Mouse (Mus musculus) Patski (cell line): Measurements from ENCODE around the gene Aqp12. TPM values are rescaled to one million over a fixed set of nuclear protein-coding genes. Genes with fewer than 3 reads are reported as not detected.

Source experiments
- ATAC-seq: fragments of 100-300 bp; one replicate; pipeline ENCODE4 v1.8.0; 2021
- CTCF ChIA-PET: fragments of 350-600 bp; sonication (Branson Sonifier 250); formaldehyde crosslinking; loops from one replicate; lab custom pipeline; 2022; ENCODE audit warnings: inconsistent platforms; lab: Charles Lee
- POLR2A ChIA-PET: fragments of 350-600 bp; sonication (Branson Sonifier 250); formaldehyde crosslinking; loops from one replicate; lab custom pipeline; 2022; ENCODE audit warnings: antibody characterized with exemption, inconsistent platforms; lab: Charles Lee
- DNase-seq: peaks from one replicate; pipeline ENCODE4 v3.0.0-alpha.2; 2011; ENCODE audit warnings: low read depth, low spot score
- H3K27me3 ChIP-seq: fragments of 371-371 bp; one replicate; pipeline ENCODE4 v1.5.1; 2021
- CTCF ChIP-seq: fragments of 100-300 bp; IDR thresholded peaks from one replicate; pipeline ENCODE4 v1.5.1; 2021
- in situ Hi-C: fragments of 300-500 bp; cut with MboI; formaldehyde crosslinking; loops from 3 replicates; pipeline ENCODE4 v1.11.1; 2018; ENCODE audit warnings: low pct_unique_long_range_greater_than_20kb, mixed read lengths
- polyA plus RNA-seq: library from polyadenylated mRNA; unstranded; gene quantifications from one replicate; pipeline ENCODE4 v1.2.3, GENCODE M21; 2021

Aqp12 gene
- polyA plus RNA-seq, 1 experiment from 2014 or later = not detected

GRCm38 (mm10) chr1:93051124-93051833 lies 45.1 kb downstream of the Aqp12 start:
- DNase-seq (no peak), ATAC-seq (no peak)
- ChIA-PET POLR2A (interaction anchor here (1.0 kb wide), 1 partner anchor 9 kb away, joined by 3 read pairs; no protein-coding TSS in a partner anchor), CTCF (no interaction called here)
- H3K27me3 ChIP-seq = peaks cover 48% of the 10 kb centered on the region
- in situ Hi-C loops = no loop called here
- no peak for TF ChIP-seq CTCF

Other genes starting within 250 kb of the Aqp12 start
- gene Gpc1, start 174.7 kb upstream of the Aqp12 start, polyA plus RNA-seq = 131 TPM
- 0.45 TPM for gene Ankmy1, start 103.4 kb upstream of the Aqp12 start, polyA plus RNA-seq
- gene Dusp28, start 99.4 kb upstream of the Aqp12 start, polyA plus RNA-seq = 8.9 TPM
- gene Rnpepl1, start 95.6 kb upstream of the Aqp12 start, polyA plus RNA-seq = 62.7 TPM
- 37.7 TPM for gene Capn10, start 72.0 kb upstream of the Aqp12 start, polyA plus RNA-seq
- not detected for gene Gpr35, start 55.5 kb upstream of the Aqp12 start, polyA plus RNA-seq
- gene Kif1a, start 95.6 kb downstream of the Aqp12 start, polyA plus RNA-seq = not detected
- gene Agxt, start 128.9 kb downstream of the Aqp12 start, polyA plus RNA-seq = not detected
- gene 2310007B03Rik, start 154.6 kb downstream of the Aqp12 start, polyA plus RNA-seq = not detected
- 0.30 TPM for gene Crocc2, start 162.4 kb downstream of the Aqp12 start, polyA plus RNA-seq
- 48.9 TPM for gene Sned1, start 229.5 kb downstream of the Aqp12 start, polyA plus RNA-seq